Comparison of ENCODE assay signal across 8 mouse cellular contexts in genomic region chr2:167777331-167778085, GRCm38 (mm10).
DNase-seq lines count a peak whose midpoint lies in the region; ATAC-seq and TF ChIP-seq lines count a peak whose summit lies in the region.

No protein-coding gene starts in this region.

- DNase-seq in Muller cell, postnatal 12 days (ENCODE audit: inconsistent ontology term): peak; percentile 95
- peak; percentile 77 for DNase-seq in gastrocnemius, postnatal 10 days
- peak; percentile 67 for DNase-seq in hindbrain, postnatal 0 days (ENCODE audit: low spot score)
- peak; percentile 56 for DNase-seq in spleen, adult 12 weeks (ENCODE audit: low spot score)

- WGBS in hindbrain, postnatal 0 days: 2% methylated on average over 33 of the region's 33 CpGs
- WGBS in limb, embryonic 12.5 days: under 1% methylated on average over 33 of the region's 33 CpGs
- 3% methylated on average over 31 of the region's 33 CpGs for WGBS in midbrain, embryonic 12.5 days

- no peaks in the 10 kb centered on the region for H3K9me3 ChIP-seq in hindbrain, postnatal 0 days (ENCODE audit: low read length)
- H3K9me3 ChIP-seq in limb, embryonic 12.5 days: no peaks in the 10 kb centered on the region
- H3K9me3 ChIP-seq in midbrain, embryonic 12.5 days: no peaks in the 10 kb centered on the region

- H3K4me3 ChIP-seq in brown adipose tissue, adult 24 weeks (ENCODE audit: insufficient read depth, low read depth, low read length): peak overlapping the region; percentile 58
- H3K4me3 ChIP-seq in hindbrain, postnatal 0 days (ENCODE audit: low read length): peak overlapping the region; percentile 34
- H3K4me3 ChIP-seq in limb, embryonic 12.5 days (replicated peaks): peak overlapping the region; percentile 57
- peak overlapping the region; percentile 59 for H3K4me3 ChIP-seq in midbrain, embryonic 12.5 days

- no peaks in the 10 kb centered on the region for H3K36me3 ChIP-seq in hindbrain, postnatal 0 days (ENCODE audit: insufficient read depth, low read length)
- H3K36me3 ChIP-seq in limb, embryonic 12.5 days: no peaks in the 10 kb centered on the region
- H3K36me3 ChIP-seq in midbrain, embryonic 12.5 days: no peaks in the 10 kb centered on the region

- ATAC-seq in hindbrain, postnatal 0 days: peak; percentile 67
- ATAC-seq in limb, embryonic 12.5 days (ENCODE audit: insufficient number of reproducible peaks, insufficient read depth, low FRiP score, low TSS enrichment, low read depth): peak; percentile 35
- ATAC-seq in midbrain, embryonic 12.5 days (ENCODE audit: low FRiP score, low read depth): peak; percentile 87
- no peak for ATAC-seq in erythroid progenitor cell, adult 5-6 weeks (replicated peaks; ENCODE audit: low FRiP score, poor library complexity, severe bottlenecking)

- no peaks in the 10 kb centered on the region for H3K27me3 ChIP-seq in hindbrain, postnatal 0 days (ENCODE audit: insufficient read depth, low read length)
- H3K27me3 ChIP-seq in limb, embryonic 12.5 days: no peaks in the 10 kb centered on the region
- peaks cover 36% of the 10 kb centered on the region for H3K27me3 ChIP-seq in midbrain, embryonic 12.5 days

- peak overlapping the region; percentile 66 for H3K4me2 ChIP-seq in hindbrain, postnatal 0 days (ENCODE audit: low read depth, low read length)
- H3K4me2 ChIP-seq in limb, embryonic 12.5 days: peak overlapping the region; percentile 93
- peak overlapping the region; percentile 91 for H3K4me2 ChIP-seq in midbrain, embryonic 12.5 days (replicated peaks)

- TF ChIP-seq CTCF in hindbrain, postnatal 0 days (IDR thresholded peaks at IDR 0.05; ENCODE audit: low read depth): no peak

- H3K27ac ChIP-seq in brown adipose tissue, adult 24 weeks (replicated peaks; ENCODE audit: low read depth, low read length): peak overlapping the region; percentile 90
- peak overlapping the region; percentile 52; the same call in 1 of the 2 replicates for H3K27ac ChIP-seq in hindbrain, postnatal 0 days
- peak overlapping the region; percentile 87 for H3K27ac ChIP-seq in limb, embryonic 12.5 days
- H3K27ac ChIP-seq in midbrain, embryonic 12.5 days (replicated peaks): peak overlapping the region; percentile 60; the same call in 1 of the 2 replicates

- H3K9ac ChIP-seq in hindbrain, postnatal 0 days (replicated peaks; ENCODE audit: low read length): peak overlapping the region; percentile 42
- H3K9ac ChIP-seq in limb, embryonic 12.5 days (replicated peaks): peak overlapping the region; percentile 76
- H3K9ac ChIP-seq in midbrain, embryonic 12.5 days (replicated peaks): peak overlapping the region; percentile 71

- H3K4me1 ChIP-seq in brown adipose tissue, adult 24 weeks (ENCODE audit: control insufficient read depth, insufficient read depth, insufficient read length, low read length): peaks cover 28% of the 10 kb centered on the region
- peaks cover 9% of the 10 kb centered on the region; the same call in 1 of the 2 replicates for H3K4me1 ChIP-seq in hindbrain, postnatal 0 days (ENCODE audit: insufficient read depth, low read length)
- peaks cover 55% of the 10 kb centered on the region for H3K4me1 ChIP-seq in limb, embryonic 12.5 days (replicated peaks)
- H3K4me1 ChIP-seq in midbrain, embryonic 12.5 days: peaks cover 37% of the 10 kb centered on the region
